Comparison of ENCODE assay signal across 27 mouse cellular contexts in the genomic region with DNA sequence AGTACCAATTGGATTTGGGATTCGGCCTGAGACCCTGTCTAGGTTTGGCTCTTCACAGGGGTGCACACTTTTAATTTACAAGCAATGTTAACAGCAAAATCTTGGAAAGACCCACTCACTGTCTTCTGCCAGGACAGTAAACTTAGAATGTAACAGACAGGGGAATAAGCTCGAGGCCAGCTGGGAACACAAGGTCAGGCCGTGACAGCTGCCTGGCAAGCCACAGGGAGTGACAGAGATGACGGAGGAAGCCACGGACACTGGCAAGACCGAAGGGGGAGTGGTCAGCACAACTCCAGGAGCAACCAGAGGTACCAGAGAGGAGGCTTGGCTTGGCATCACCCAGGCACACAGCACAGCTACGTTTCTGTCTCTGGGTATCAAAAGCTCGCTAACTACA. TPM values are rescaled to one million over a fixed set of nuclear protein-coding genes. Genes with fewer than 3 reads are reported as not detected.
DNase-seq lines count a peak whose midpoint lies in the region; TF ChIP-seq lines count a peak whose summit lies in the region.
"Had no signal": no experiment of that assay in that cellular context is flagged by ENCODE, and none has a peak within 500 bp of the region (broad histone marks: within the 10 kb centered on the region; RNA-seq: fewer than 3 reads in every experiment).

No protein-coding gene starts in this region.

- H3K4me2 ChIP-seq in myocyte (ENCODE audit: low read depth) = no peak overlapping the region
- H3K4me2 ChIP-seq: forebrain, embryonic 12.5 days; heart, embryonic 11.5 days; hindbrain, embryonic 12.5 days; limb, embryonic 15.5 days; liver, embryonic 13.5 days; midbrain, embryonic 11.5 days; stomach, embryonic 15.5 days had no signal

- no peaks in the 10 kb centered on the region for H3K27me3 ChIP-seq in myocyte (ENCODE audit: control insufficient read depth, insufficient read depth, insufficient read length)
- H3K27me3 ChIP-seq: forebrain, embryonic 12.5 days; hindbrain, embryonic 12.5 days; limb, embryonic 15.5 days; liver, embryonic 13.5 days; stomach, embryonic 15.5 days had no signal

- intact Hi-C loops in gastrocnemius, adult 2 months (cut with DNase I) = no loop called here

- peak overlapping the region; percentile 62 for H3K27ac ChIP-seq in gastrocnemius, adult 2 months
- H3K27ac ChIP-seq: forebrain, embryonic 12.5 days; hindbrain, embryonic 12.5 days; limb, embryonic 10.5 days; limb, embryonic 15.5 days; liver, embryonic 13.5 days; stomach, embryonic 15.5 days had no signal

- peaks cover 41% of the 10 kb centered on the region for H3K36me3 ChIP-seq in myocyte (ENCODE audit: control insufficient read depth, insufficient read depth)

- no peak for TF ChIP-seq CTCF in gastrocnemius, adult 2 months (IDR thresholded peaks at IDR 0.05)

- no peaks in the 10 kb centered on the region for H3K79me2 ChIP-seq in myocyte (ENCODE audit: control insufficient read depth, insufficient read depth)

- peak; percentile 38 for DNase-seq in kidney, postnatal 14 days
- DNase-seq in kidney, adult 8-10 months = no peak
- peak; percentile 85 for DNase-seq in adrenal gland, adult 8-10 months
- DNase-seq in gastrocnemius, adult 2 months = peak; percentile 81
- DNase-seq in cerebellum, adult 11-12 months = no peak
- DNase-seq in right cerebral cortex, postnatal 36 days (ENCODE audit: low spot score in 2 of 2) = no peak
- no peak for DNase-seq in thymus, postnatal 10 days (ENCODE audit: low spot score in 2 of 2)
- DNase-seq: cerebellum, adult 2 months; cerebellum, postnatal 14 days; heart, adult 11 months; heart, postnatal 36 days; kidney, postnatal 4 days; layer of hippocampus, postnatal 36 days; liver, embryonic 13.5 days; lung, adult 18-20 months; lung, postnatal 36 days; thymus, postnatal 14 days had no signal

- H3ac ChIP-seq in myocyte (ENCODE audit: control insufficient read depth, insufficient read length) = no peak overlapping the region

- no peak overlapping the region for H3K4me3 ChIP-seq in gastrocnemius, adult 2 months
- no peak overlapping the region for H3K4me3 ChIP-seq in myocyte
- H3K4me3 ChIP-seq: erythroblast, embryonic 14.5 days; forebrain, embryonic 12.5 days; hindbrain, embryonic 12.5 days; limb, embryonic 10.5 days; limb, embryonic 15.5 days; liver, embryonic 13.5 days; stomach, embryonic 15.5 days had no signal

- TF ChIP-seq POLR2A in myocyte (IDR thresholded peaks at IDR 0.05; ENCODE audit: insufficient read length, low read depth) = no peak

TF ChIP-seq in myocyte, 11 proteins besides CTCF, POLR2A, EP300 and RAD21:
- TF ChIP-seq POLR2AphosphoS2 (IDR thresholded peaks at IDR 0.05; ENCODE audit: insufficient read length, low read depth) = no peak
- peak in 2 of 3 experiments; percentile 47 to 84 for TF ChIP-seq MYOG (IDR thresholded peaks at IDR 0.05; ENCODE audit: control insufficient read depth in 1 of 3, insufficient read depth in 1 of 3, insufficient read length in 2 of 3, low read depth in 2 of 3)
- no peak for TF ChIP-seq E2F4 (IDR thresholded peaks at IDR 0.05; ENCODE audit: insufficient read depth)
- peak in 2 of 3 experiments; percentile 33 to 78 for TF ChIP-seq MYOD1 (IDR thresholded peaks at IDR 0.05; ENCODE audit: control insufficient read depth in 1 of 3, insufficient read length in 2 of 3, low read depth in 2 of 3)

RNA-seq across cellular contexts. Expression of a gene that starts 35.9 kb away (rescaled TPM):
- total RNA-seq in adrenal gland, adult 8-10 months (2022) = under 1 TPM in 1 of 4 experiments, not detected in 3; 0.32 TPM
- total RNA-seq in gastrocnemius, adult 2 months (2021) = not detected
- polyA plus RNA-seq in myocyte (2012; fragmentation: generic; extraction: Trizol) = 0.13 TPM
- total RNA-seq: adrenal gland, adult 18-20 months; heart, postnatal 36 days had no signal

Comparison
In these comparisons a context has a peak if more than half of its experiments do, and no peak if none do; other contexts are left out.
1. DNase-seq: peak in kidney, postnatal 14 days (single experiment), adrenal gland, adult 8-10 months (single experiment) and gastrocnemius, adult 2 months (single experiment); none in kidney, adult 8-10 months (0 of 2), cerebellum, adult 11-12 months (single experiment), right cerebral cortex, postnatal 36 days (0 of 2) and thymus, postnatal 10 days (0 of 2).